Mouse (Mus musculus) cortical plate, adult 2 months (tissue): ENCODE measurements around the gene Ccnt1.

Source experiments
- CTCF ChIP-seq: fragments of 200-500 bp; IDR thresholded peaks from 2 replicates; pipeline ENCODE4 v1.5.1; 2011; ENCODE audit warnings: mild to moderate bottlenecking, control low read depth, low read length; ENCODE audit not compliant: insufficient read depth; ENCODE audit errors: extremely low read depth
- POLR2A ChIP-seq: fragments of 200-500 bp; IDR thresholded peaks from 2 replicates; pipeline ENCODE4 v1.6.1; 2011; ENCODE audit warnings: mild to moderate bottlenecking, low read length, control low read depth; ENCODE audit not compliant: insufficient read depth; ENCODE audit errors: extremely low read depth

DNA sequence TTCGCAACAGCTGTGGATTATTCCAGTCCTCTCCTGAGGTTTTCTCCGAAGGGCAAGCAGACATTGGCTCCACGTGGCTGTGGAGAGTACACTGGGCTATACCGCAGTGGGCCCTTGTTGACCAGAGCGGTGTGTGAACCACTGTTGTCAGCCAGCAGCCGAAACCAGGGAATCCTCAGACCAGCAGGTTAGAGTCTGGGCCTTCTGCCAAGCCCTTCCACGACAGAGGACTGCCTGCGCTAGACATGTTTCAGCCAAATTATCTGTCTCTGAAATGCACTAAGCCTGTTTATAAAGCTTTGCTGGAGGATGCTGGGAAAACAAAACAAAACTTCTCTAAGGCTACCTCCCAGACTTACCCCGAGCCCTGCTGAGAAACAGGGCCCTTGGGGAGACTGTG is 43.8 kb upstream of the Ccnt1 start:
- TF ChIP-seq CTCF = no peak
- TF ChIP-seq POLR2A = no peak
